Mouse (Mus musculus): ENCODE data around the gene Nudt16l1.

Nudt16l1 gene

DNA sequence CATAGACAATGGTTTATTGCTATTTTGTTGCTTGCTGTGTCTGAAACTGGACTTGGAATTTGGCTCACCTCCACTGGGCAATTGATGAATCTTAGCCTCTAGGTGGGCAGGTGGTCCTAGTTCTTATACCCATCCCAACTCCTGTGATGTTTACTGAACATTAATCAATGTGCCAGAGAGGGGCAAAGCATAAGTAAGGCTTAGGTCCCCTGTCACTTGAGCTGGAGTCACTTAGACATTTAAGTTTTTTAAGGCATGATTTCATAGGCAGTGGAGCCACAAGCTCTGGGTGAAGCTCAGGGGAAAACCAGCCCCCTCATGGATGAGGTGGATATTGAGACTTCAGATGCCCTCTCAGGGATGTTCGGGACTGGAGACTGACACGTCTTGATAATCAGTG lies at the start of gene Nudt16l1:
Gene Nudt16l1, plus strand, starts transcription at position 301 of the 400 bp plus-strand sequence.
- in situ Hi-C loops (cut with MboI, MseI) = no loop called here

DNA sequence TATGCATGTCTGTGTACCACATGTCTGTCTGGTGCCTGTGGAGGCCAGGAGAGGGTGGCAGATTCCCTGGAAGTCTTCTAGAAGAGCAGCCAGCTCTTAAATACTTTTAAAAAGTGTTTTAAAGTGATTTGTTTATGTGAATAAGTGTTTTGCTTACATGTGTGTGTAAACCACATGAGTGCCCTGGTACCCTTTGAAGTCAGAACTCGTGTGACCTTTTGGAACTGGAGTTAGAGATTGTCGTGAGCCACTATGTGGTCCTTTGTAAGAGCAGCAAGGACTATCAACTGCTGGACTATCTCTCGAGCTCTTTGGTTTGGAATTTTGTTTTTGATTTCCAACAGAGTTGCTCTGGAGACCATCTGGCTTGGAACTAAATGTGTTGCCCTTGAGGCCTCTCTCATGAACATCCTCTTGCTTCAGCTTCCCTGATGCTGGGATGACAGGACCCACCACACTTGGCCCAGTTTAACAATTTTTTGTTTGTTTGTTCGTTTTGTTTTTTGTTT lies 48.3 kb upstream of the Nudt16l1 start:
- in situ Hi-C loops (cut with MboI, MseI) = no loop called here

DNA sequence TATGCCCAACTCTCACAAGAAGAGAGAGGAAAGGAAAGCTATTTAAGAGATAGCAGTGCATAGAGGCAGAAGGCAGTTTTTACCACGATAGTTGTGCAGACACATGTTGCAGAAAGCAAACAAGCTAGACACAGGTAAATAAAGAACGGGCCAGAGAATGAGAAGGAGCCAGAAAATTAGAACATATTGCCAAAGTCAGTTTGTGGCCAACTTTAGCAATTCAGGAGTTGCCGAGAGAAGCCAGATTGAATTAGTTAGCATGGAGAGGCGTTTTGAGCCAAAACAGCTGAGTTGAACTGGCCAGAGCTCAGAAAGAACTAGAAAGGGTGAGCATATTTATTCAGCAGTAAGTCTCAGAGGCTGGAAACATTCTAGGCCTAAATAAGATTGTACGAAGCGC lies 46.4 kb upstream of the Nudt16l1 start:
- in situ Hi-C loops (cut with MboI, MseI) = no loop called here

DNA sequence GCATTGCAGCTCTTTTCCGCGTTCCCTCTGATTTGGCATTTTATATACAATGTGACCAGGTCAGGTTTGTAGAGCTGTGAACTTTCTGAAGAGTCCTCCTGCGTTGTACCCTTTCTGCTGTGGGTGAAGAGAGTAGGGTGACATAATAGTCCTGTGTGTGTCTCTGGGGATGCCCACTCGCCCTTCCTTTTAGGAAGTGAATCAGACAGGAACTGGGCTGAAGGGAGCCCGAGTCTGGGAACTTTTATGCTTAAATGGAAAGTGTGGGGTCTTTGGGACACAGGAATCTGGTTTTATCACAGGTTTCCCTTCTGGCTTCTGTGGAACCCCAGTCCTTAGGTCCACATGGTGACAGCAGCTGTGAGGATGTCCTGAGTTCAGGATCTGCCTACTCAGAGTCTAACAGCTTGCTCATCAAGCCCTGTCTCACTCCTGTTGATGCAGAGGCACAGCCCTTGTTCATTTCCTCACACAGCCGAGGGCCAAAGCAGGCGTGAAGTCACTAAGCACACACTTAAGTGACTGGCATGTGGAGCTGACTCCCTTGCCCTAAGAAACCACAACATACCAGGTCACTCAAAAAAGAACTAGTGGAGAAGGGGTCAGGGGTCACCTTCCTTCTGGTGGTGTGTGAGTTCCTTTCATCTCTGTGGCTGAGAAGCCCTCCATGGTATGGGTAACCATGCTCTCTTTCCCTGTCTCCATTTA lies 44.2 kb upstream of the Nudt16l1 start:
- in situ Hi-C loops (cut with MboI, MseI) = no loop called here

DNA sequence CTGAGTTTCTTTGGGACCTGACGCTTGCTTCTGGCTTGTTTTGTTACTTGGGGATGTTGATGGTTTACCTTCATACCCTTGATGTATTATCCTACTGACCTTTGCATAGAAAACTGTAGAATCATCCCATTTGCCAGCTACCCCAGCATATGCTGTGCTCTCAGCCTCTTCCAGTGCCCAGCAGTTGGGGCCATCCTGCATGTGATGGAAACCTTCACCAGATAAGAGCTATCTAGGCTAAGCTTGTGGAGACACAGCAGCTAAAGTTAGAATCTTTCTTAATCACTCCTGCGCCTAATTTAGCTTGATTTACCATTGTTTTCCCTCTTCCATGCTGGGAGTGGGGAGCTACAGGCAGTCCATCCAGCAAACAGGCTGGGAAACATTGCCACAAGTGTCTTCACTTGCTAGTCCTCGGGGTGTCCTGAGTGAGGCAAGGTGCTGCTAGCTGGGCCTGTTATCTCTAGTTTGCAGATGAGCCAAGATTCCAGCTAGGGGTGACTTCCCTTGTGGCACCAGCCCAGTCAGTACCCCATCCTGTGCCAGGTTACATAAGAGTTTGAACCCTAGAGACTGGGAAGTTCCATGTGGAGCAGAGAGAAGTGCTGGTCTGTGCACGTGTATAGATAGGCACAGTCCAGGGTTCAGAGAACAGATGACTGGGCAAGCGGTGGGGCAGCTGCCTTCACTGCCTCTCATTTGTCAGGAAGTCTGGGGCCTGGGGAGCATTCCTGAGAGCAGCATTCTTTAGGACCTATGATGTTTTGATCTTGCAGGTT lies 42.1 kb upstream of the Nudt16l1 start:
- in situ Hi-C loops (cut with MboI, MseI) = no loop called here

DNA sequence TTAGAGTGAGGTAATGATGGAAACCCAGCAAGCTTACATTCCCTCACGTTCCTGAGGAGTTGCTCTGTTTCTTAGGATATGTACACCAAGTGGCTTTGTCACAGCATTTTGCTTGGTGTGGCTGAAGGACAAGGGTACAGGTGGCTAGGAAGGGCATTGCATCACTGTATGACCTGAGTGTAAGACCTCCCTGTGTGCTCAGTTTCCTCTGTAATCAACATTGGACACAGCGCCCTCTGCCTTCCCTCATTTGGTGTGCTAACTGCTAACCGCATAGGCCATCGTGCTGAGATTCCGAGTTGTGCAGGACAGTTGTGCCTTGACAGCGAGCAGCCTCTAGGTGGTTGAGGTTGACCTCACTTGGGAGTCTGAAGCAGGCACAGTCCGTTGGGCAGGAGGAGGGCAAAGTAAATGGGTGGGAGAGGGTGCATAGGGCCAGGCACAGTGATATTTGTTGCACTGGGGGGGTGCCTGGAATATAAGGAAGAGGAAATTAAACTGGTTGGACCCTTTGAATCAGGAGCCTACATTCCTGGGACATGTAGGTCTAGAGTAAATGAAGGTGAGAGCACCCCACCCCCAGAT lies 41.3 kb upstream of the Nudt16l1 start:
- in situ Hi-C loops (cut with MboI, MseI) = no loop called here

DNA sequence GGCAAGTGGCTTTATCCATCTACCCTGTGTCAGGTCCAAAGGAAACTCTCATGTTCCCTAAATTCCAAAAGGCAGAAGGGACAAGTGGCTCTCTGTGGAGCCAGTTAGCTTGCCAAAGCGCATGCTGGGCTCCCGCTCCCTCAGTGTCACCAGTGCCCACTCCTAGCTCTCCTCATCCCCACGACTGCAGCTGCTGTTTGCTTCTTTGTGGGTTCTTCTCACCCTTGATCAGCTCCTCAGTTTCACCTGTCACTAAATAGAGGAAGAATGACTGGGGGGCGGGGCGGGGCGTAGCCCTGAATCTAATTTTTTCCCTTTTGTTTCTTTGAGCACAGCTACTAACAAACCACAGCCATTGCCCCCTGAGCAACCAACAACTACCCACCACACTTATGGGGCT lies 39.7 kb upstream of the Nudt16l1 start:
- in situ Hi-C loops (cut with MboI, MseI) = no loop called here

DNA sequence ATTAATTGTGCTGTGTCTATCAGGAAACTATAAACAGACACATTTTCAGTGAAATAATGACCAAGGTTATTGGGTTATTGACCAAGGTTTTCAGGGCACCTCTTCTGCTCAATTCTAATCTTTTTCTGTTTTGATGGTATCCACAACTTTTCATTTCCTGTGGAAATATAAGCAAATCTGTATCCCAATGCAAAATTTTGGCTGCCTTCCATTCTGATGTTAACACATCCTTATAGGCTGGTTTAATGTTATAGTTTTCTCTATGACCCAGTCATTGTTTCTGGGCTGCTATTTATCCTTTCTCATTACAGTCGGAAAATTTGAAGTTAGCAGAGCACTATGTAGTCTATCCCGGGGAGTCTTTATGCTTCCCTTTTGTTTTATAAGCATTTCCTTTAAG lies 38.9 kb upstream of the Nudt16l1 start:
- in situ Hi-C loops (cut with MboI, MseI) = no loop called here

DNA sequence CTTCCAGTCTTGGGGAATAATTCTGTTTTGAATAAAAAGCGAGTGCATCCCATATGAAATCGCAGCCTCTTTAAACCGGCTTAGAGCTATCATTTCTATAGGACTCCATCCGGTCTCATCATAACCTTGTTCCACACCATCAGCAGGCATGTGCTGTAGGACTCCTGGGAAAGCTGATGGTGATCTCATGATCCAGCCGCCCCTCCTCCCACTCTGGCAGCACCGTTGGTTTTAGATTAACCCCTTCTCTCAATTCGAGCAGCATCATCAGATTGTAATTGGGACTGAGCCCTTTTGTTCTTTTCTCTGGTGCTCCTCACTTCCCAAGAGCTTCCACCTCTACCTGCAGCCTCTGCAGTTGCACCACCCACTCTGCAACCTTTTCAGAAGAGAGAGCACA lies 37.4 kb upstream of the Nudt16l1 start:
- in situ Hi-C loops (cut with MboI, MseI) = no loop called here

DNA sequence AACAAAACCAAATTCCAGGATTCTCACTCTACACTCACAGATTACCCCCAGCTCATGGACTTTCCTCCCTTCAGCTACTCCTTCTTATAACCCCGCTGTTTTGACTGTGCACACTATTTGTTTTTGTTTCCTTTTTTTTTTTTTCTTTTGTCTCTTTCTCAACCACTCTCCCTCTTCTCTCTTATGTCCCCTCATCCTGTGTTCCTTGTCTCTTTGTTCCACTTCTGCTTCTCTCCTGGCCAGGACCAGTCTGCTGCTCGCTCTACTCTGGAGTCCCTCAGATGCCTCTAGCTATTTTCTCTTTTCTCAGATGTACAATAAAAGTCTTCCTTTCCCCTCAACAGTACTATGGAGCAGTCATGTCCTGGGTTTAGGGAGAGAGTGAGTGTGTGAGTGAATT lies 36.2 kb upstream of the Nudt16l1 start:
- in situ Hi-C loops (cut with MboI, MseI) = no loop called here

DNA sequence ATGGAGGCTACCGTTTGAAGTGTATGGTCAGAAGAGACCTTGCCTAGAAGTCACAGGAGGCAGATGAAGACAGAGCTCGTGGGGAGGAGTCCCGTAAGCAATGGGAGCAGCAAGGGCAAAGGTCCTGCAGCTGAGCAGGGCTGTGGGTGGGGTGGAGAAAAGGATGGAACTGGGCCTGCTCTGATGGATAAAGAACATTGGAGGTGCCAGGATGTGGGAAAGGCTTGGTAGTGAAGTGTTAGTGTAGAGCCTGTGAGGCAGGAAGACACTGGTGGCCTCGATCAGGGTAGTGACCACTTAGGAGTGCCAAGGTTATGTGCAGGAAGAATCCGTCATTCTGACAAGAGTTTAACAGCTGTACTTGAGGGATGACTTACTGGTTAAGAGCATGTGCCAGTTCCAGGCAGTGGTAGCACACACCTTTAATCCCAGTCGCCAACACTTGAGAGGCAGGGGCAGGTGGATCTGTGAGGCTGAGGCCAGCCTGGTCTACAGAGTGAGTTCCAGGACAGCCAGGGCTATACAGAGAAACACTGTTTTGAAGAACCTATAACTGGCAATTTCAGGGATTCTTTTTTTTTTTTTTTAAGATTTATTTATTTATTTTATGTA lies 35.0 kb upstream of the Nudt16l1 start:
- in situ Hi-C loops (cut with MboI, MseI) = no loop called here

DNA sequence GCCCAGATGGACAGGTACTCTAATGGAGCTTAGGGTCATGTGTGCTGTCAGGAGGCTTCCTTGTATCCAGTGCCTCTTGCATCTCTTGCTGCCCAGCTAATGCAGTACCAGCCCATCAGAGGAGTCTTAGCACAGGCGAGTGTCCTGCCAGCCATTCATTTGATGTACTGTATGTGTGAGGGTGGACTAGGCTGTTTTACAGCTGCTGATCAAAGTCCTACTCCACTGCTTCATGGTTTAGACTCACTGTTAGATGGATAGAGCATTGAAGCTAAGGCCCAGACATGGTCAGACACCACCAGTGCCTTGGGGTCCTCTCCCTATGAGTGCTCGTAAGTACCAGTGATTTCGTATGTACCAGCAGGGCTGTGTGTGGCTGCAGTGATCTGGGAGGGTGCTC lies 33.7 kb upstream of the Nudt16l1 start:
- in situ Hi-C loops (cut with MboI, MseI) = no loop called here

DNA sequence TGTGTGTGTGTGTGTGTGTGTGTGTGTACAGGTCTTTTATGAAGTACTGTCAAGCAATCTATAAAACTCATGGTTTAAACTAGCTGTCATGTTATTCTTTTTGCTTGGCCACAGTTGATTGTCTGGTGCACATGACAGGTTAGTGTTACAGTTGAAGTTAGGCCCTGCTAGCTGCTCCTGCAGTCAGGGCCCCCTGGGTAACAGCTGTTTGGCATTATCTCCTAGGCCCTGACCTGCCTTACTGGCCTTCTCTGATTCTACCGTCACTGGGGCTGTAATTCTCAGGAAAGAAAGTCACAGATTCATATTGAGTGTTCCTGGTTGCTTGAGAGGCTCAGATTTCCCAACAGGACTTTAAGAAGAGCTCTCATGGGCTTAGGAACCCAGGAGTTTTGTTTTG lies 33.0 kb upstream of the Nudt16l1 start:
- in situ Hi-C loops (cut with MboI, MseI) = no loop called here

DNA sequence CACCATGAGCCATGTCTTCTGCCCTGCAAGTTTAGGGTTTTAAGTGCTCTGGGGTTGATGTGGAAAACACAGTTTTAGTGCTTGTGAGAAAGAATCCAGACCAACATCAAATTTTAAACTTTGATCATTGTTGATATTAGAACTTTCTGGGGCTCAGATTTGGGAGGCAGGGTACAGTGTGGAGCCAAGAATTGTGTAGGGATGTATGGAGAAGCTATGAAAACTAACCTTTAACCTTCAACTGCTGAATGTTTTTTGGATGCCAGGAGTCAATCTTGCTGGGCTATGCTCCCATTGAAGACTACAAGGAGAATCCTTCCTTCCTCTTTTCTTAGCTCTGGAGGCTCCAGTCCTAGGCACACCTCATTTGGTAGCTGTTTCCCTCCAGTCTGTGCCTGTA lies 32.0 kb upstream of the Nudt16l1 start:
- in situ Hi-C loops (cut with MboI, MseI) = no loop called here

DNA sequence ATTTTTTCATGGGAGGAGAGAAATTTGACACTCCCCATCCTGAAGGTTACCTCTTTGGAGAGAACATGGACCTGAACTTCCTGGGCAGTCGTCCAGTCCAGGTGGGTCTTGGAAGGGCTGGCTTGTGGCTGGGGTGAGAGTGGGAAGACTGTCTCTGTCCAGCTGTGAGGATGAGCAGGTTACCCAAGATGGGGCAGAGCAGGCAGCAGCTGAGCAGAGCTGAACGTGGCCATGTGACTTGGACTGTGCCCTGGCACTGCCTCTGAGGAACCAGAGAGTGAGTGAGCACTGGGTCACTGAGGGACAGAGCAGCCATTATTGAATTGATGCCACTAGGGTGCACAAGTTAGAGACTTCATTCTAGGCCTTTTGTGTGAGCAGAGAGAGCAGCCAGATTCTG lies 31.2 kb upstream of the Nudt16l1 start:
- in situ Hi-C loops (cut with MboI, MseI) = no loop called here

DNA sequence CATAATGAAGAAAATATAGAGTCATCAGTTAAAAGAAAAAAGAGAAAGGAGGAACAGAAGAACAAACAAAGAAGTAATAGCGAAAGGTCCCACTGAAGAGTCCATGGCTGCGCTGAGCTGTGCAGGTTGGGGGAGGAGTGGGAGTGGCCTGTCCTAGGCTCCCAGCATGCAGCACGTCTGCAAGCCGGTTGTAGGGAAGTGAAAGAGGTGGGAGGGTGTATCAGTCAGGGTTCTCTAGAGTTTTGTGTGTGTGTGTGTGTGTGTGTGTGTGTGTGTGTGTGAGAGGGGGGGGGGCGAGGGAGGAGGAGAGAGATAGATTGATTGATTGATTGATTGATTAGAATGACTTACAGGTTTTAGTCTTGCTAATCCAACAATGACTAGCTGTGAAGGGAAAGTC lies 30.6 kb upstream of the Nudt16l1 start:
- in situ Hi-C loops (cut with MboI, MseI) = no loop called here

DNA sequence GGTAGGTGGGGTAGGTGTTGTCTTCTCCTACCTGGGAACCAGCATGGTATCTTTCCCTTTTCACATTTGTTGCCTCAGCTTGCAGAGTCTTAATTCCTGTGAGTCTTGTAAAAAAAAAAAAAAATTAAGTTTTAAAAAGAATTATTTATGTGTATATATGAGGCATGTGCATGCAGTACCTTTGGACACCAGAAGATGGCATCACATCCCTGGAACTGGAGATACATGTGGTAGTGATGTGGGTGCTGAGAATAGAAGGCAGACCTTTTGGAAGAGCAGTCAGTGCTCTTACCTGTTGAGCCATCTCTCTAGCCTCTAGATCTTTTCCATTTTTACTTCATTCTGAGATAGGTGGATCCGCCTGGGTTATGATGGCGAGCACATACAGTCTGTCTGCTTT lies 28.8 kb upstream of the Nudt16l1 start:
- in situ Hi-C loops (cut with MboI, MseI) = no loop called here

DNA sequence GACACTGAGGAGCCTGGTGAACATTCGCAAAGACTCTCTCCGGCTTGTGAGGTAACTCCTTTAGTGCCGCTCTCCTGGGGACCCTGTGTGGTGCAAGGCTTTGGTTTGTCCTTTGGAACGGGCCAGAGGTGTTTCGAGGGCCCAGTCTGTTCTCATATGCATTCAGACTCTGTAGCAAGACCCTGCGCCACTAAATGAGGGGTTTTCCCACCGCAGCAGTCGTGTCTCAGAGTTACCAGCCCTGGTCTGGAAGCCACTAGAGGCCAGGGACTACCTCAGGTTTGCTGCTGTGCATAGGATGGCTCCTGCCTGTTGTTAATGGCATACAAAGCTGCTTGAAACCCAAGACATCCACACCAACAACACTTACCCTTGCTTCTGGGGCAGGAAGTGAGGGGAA lies 27.8 kb upstream of the Nudt16l1 start:
- in situ Hi-C loops (cut with MboI, MseI) = no loop called here

DNA sequence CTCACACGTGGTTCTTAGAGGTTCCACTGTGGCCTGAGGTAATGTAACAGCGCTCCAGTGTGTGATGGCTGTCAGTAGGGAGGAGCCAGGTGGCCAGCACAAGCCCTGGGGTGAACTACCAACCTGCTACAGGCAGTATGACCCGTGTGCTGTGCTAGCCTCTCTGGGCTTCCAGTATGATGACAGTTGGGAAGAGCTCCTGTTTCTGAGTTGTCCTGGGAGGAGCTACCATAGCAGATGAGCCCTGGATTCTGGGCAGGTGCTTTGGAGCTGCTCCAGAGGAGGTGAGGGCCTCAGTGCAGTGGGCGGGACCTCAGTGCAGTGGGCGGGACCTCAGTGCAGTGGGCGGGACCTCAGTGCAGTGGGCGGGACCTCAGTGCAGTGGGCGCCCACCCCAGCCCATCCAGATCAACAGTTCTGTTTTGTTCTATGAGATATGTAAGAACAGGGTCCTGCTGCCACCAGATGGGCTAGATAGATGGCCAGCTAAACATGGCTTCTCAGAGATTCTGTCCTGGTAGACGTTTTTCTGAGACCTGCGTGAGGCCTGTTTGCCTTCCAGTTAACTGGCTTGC lies 26.4 kb upstream of the Nudt16l1 start:
- in situ Hi-C loops (cut with MboI, MseI) = no loop called here

DNA sequence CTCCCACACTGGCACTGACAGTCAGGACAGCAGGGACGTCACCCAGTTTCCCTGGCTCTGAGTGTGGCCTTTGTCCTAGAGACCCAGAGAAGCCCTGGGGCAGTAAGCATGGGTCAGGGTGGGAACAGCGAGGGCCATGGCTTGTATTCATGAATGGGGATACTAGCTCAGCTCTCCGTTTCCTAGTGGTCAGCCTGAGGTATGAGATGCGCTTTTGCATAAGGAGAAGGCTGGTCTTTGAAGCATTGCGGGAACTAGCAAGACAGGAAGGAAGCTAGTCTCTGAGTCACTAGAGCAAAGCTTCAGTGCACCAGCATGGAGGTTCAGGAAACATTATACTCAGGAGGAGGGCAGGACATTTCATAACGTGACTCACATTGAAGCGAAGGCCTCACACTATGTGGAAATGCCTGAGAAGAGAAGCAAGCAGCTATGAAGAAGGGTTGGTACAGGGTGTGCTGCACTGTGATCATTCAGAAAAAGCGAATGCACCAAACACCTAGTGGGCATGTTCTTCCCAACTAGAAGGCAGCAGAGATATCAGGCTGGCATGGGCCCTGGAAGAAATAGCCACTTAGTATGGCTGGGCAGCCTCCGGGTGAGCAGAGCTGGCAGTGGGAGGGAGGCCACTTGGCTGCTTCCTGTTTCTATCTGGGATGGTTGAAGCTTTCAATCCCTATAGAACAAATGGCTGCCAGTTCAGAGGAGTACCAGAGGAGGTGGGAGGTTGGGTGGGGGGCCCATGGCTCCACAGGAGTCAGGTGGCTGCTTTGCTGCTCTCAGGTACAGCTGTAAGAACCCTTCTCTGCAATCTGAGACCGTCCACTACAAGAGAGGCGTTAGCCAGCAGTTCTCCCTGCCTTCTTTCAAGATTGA lies 25.4 kb upstream of the Nudt16l1 start:
- in situ Hi-C loops (cut with MboI, MseI) = no loop called here

Measured in T-helper 1 cell (primary cell).